Mouse (Mus musculus): ENCODE data around the gene Crhr1. TPM values are rescaled to one million over a fixed set of nuclear protein-coding genes. Genes with fewer than 3 reads are reported as not detected.
"Not testable (repeated sequence)": the region's sequence is repeated elsewhere in the genome, so short reads cannot be mapped to it uniquely, and the experiment has no call there.

Gene Crhr1
- total RNA-seq, 2 experiments from 2014 or later: not detected

DNA sequence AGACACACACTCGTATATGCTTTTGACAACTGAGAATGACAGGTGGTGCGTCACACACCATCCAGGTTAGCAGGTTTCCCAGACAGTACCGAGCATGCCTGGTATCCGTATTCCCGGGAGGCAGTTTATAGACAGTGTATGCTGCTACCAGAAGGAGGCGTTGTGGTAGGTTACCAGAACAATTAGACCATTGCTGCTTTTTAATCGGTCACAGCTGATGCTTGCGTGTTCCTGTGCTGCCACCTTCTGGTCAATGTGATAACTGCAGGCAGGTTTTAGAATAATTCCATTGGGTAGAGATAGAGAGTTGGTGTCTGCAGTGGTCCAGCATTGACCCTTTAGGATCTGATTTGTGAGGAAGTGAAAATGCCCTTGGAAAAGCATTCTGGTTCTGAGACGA lies 63.1 kb downstream of the Crhr1 start:
- peak; percentile 88 for DNase-seq

- DNase-seq: peak; percentile 76
Observed at GRCm38 (mm10) chr11:104197861-104198260, 65.2 kb downstream of the Crhr1 start.

DNA sequence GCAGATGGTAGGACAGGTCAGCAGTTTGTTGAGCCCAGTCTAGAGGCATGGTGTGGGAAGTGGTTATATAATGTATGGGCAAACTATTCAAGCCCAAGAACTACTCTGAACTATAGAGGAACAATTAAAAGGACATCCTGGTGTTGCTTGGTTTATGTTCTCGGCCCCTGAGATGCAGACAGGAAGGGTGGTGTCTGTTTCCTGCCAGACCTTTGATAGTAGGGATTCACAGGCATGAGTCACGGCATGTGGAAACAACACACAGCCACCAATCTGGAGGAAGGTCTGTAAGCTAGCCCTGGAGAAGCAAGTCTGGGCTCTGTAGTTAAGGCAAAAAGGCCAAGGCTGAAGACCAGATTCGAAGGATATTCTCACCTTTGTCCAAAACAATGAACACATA lies 70.6 kb downstream of the Crhr1 start:
- no peak for DNase-seq

GRCm38 (mm10) chr11:104206573-104206972 lies 73.9 kb downstream of the Crhr1 start:
- DNase-seq: no peak

- DNase-seq: no peak
Observed at GRCm38 (mm10) chr11:104209041-104209440, 76.4 kb downstream of the Crhr1 start.

DNA sequence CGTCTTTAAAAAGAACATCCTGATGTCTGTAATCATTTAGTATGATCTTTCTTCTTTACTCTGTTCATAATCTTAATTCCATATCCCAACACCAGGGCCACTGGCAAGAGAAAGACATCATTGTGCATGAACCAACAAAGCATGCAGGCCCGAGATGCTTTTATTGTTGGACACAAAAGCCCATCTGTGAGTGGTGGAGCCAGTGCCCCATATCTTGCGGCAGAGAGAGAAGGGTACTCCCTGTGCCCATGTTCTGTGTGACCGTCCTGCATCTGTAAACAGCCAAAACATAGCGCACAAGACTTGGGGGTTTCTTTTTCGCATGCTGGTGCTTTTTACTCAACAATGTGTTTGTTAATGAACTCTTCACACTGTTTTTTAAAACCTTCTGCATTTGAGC lies 78.6 kb downstream of the Crhr1 start:
- no peak for DNase-seq

GRCm38 (mm10) chr11:104214128-104214527 lies 81.5 kb downstream of the Crhr1 start:
- DNase-seq: not testable (repeated sequence)

DNA sequence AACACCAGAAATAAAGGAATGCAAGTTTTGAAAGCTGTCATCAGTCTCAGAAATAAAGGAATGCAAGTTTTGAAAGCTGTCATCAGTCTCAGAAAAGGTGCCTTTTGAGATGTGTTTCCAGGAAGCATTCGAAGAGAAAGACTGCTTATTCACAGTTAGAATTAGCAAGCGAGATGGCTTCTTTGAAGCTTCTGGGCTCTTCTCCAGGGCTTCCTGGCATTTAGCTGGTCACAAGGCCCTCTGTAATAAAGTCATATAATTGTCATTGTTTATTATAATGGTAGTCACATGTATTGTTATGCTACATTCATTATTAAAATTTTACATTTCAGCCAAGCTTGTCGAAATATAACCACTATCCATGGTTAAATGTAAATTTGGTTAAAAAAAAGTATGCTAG lies 85.4 kb downstream of the Crhr1 start:
- DNase-seq: no peak

- DNase-seq: no peak
Observed at GRCm38 (mm10) chr11:104220291-104220690, 87.6 kb downstream of the Crhr1 start.

- DNase-seq: no peak
Observed at GRCm38 (mm10) chr11:104221751-104222150, 89.1 kb downstream of the Crhr1 start.

GRCm38 (mm10) chr11:104223301-104223700 lies 90.6 kb downstream of the Crhr1 start:
- no peak for DNase-seq

Other genes starting within 250 kb of the Crhr1 start
- 10 to 100 TPM; 89.5 to 94.1 TPM for gene Nsf, start 178.8 kb upstream of the Crhr1 start, total RNA-seq (2021)
- gene Arf2, start 166.1 kb upstream of the Crhr1 start, total RNA-seq (2021): 10 to 100 TPM; 39.5 to 40.1 TPM
- gene Sppl2c, start 53.5 kb downstream of the Crhr1 start, total RNA-seq (2021): not detected
- 10 to 100 TPM; 50.9 to 69.5 TPM for gene Mapt, start 98.5 kb downstream of the Crhr1 start, total RNA-seq (2021)